Mouse (Mus musculus): Measurements from ENCODE around the gene Psme1. TPM values are rescaled to one million over a fixed set of nuclear protein-coding genes. Genes with fewer than 3 reads are reported as not detected.

Psme1 gene
- total and polyA plus RNA-seq, 3 experiments, result 101 to 264 (median 231) TPM

DNA sequence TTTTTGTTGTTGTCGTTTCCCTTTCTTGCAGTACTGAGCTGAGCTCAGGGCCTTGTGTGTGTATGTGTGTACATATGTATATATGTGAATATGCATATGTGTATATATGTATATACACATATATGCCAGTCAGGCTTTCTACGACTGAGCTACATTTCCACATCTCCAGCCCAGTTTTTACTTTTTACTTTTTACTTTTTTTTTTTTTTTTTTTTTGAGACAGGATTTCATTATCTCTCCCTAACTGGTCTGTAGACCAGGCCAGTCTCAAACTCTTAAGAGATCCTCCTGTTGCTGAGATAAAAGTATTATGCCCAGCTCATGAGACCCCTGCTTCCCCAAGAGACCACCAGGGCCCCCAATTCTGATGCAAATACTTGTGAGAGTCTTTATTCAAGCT lies 38.9 kb downstream of the Psme1 start:
- intact Hi-C loops (cut with DNase I), result no loop called here
- Histone ChIP-seq H3K27me3 (ENCODE audit: control insufficient read depth, insufficient read depth, low read length) (no peaks in the 10 kb centered on the region), H3K9ac (ENCODE audit: low read depth, low read length) (no peak overlapping the region), H3K4me3 (no peak overlapping the region), H3K36me3 (ENCODE audit: control insufficient read depth, insufficient read depth, low read length) (no peaks in the 10 kb centered on the region), H3K4me1 (ENCODE audit: control insufficient read depth, insufficient read depth, low read length) (no peaks in the 10 kb centered on the region), H3K79me2 (replicated peaks; ENCODE audit: control insufficient read depth, insufficient read depth, low read length) (no peaks in the 10 kb centered on the region), H3K27ac (no peak overlapping the region)
- DNase-seq, result no peak
- 77% methylated on average over 2 of the region's 2 CpGs for WGBS
- no peak for TF ChIP-seq CTCF (IDR thresholded peaks at IDR 0.05)
- TF ChIP-seq EP300 (IDR thresholded peaks at IDR 0.05; ENCODE audit: insufficient read depth, low read depth, low read length), result no peak
- no peak for TF ChIP-seq POLR2A (IDR thresholded peaks at IDR 0.05; ENCODE audit: insufficient read depth, low read depth, low read length)

GRCm38 (mm10) chr14:55617822-55618221 lies 39.9 kb downstream of the Psme1 start, which contains the start of gene Rec8:
Gene Rec8, plus strand, starts transcription at chr14:55618037.
- Histone ChIP-seq H3K79me2 (replicated peaks; ENCODE audit: control insufficient read depth, insufficient read depth, low read length) (no peaks in the 10 kb centered on the region), H3K27me3 (ENCODE audit: control insufficient read depth, insufficient read depth, low read length) (no peaks in the 10 kb centered on the region), H3K4me3 (no peak within 1 kb of the TSS), H3K36me3 (ENCODE audit: control insufficient read depth, insufficient read depth, low read length) (no peaks in the 10 kb centered on the region), H3K27ac (no peak within 1 kb of the TSS), H3K9ac (ENCODE audit: low read depth, low read length) (no peak within 1 kb of the TSS), H3K4me1 (ENCODE audit: control insufficient read depth, insufficient read depth, low read length) (no peaks in the 10 kb centered on the region)
- 22% methylated on average over 21 of the region's 21 CpGs for WGBS
- TF ChIP-seq POLR2A (IDR thresholded peaks at IDR 0.05; ENCODE audit: insufficient read depth, low read depth, low read length), result no peak
- TF ChIP-seq CTCF (IDR thresholded peaks at IDR 0.05), result peak; percentile 11; the same call in 1 of the 2 replicates
- TF ChIP-seq EP300 (IDR thresholded peaks at IDR 0.05; ENCODE audit: insufficient read depth, low read depth, low read length), result no peak
- no peak for DNase-seq
- intact Hi-C loops (cut with DNase I), result no loop called here

GRCm38 (mm10) chr14:55618486-55619195 lies 40.7 kb downstream of the Psme1 start:
- intact Hi-C loops (cut with DNase I), result no loop called here

DNA sequence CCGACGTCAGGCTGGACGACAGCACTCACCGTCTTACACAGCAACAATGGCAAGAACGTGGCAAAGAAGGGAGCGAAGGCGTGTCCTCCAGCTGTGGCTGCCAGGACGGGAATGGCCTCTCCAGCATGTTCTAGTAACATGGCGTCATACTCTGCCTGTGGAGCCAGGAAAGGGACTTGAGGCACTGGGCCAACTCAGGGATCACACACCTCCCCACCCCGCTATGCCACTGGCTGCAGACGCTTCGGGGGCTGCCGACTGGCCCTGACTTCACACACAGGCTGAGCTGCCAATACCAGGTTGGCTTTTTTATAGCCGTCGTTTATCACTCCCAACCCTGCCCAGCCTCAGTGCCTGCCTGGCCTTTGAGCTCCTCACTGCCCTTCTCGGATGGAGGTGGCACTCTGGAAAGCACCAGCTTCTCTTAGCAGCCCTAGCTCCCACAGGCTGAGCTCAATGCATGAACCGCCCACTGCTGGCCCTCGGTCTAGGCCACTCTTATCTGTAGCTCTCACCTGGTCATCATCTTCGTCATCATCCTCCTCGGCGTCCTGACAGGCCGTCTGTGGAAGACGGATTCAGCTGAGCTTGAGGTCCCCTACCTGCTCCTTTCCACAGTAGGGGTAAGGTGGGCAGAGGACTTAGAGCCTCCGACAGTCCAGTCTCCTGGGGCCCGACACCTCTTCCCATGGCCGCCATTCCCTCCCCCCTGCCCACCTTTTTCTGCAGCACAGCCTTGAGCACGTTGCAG lies 50.3 kb downstream of the Psme1 start:
- intact Hi-C loops (cut with DNase I), result loop anchor here (2.0 kb wide), 1 partner anchor 117 kb away; the partner anchor contains the start of genes Dhrs1 and Nop9
- no peaks in the 10 kb centered on the region for H3K79me2 ChIP-seq (replicated peaks; ENCODE audit: control insufficient read depth, insufficient read depth, low read length)
- no peak overlapping the region for H3K9ac ChIP-seq (ENCODE audit: low read depth, low read length)
- no peaks in the 10 kb centered on the region for H3K4me1 ChIP-seq (ENCODE audit: control insufficient read depth, insufficient read depth, low read length)
- no peaks in the 10 kb centered on the region for H3K36me3 ChIP-seq (ENCODE audit: control insufficient read depth, insufficient read depth, low read length)
- H3K27ac ChIP-seq, result no peak overlapping the region
- TF ChIP-seq CTCF (IDR thresholded peaks at IDR 0.05) (no peak), POLR2A (IDR thresholded peaks at IDR 0.05; ENCODE audit: insufficient read depth, low read depth, low read length) (no peak)
- peak in 1 of 2 experiments; percentile 32 for DNase-seq
- WGBS, result 80% methylated on average over 27 of the region's 27 CpGs
- no peak overlapping the region for H3K4me3 ChIP-seq
- no peaks in the 10 kb centered on the region for H3K27me3 ChIP-seq (ENCODE audit: control insufficient read depth, insufficient read depth, low read length)

More at GRCm38 (mm10) chr14:55618486-55619195, 40.7 kb downstream of the Psme1 start:
- TF ChIP-seq EP300 (IDR thresholded peaks at IDR 0.05; ENCODE audit: insufficient read depth, low read depth, low read length), result no peak
- no peak for TF ChIP-seq POLR2A (IDR thresholded peaks at IDR 0.05; ENCODE audit: insufficient read depth, low read depth, low read length)
- TF ChIP-seq CTCF (IDR thresholded peaks at IDR 0.05), result no peak
- DNase-seq, result no peak
- Histone ChIP-seq H3K79me2 (replicated peaks; ENCODE audit: control insufficient read depth, insufficient read depth, low read length) (no peaks in the 10 kb centered on the region), H3K27me3 (ENCODE audit: control insufficient read depth, insufficient read depth, low read length) (no peaks in the 10 kb centered on the region), H3K36me3 (ENCODE audit: control insufficient read depth, insufficient read depth, low read length) (no peaks in the 10 kb centered on the region), H3K4me3 (no peak overlapping the region), H3K27ac (no peak overlapping the region), H3K9ac (ENCODE audit: low read depth, low read length) (no peak overlapping the region), H3K4me1 (ENCODE audit: control insufficient read depth, insufficient read depth, low read length) (no peaks in the 10 kb centered on the region)
- 32% methylated on average over 22 of the region's 22 CpGs for WGBS

DNA sequence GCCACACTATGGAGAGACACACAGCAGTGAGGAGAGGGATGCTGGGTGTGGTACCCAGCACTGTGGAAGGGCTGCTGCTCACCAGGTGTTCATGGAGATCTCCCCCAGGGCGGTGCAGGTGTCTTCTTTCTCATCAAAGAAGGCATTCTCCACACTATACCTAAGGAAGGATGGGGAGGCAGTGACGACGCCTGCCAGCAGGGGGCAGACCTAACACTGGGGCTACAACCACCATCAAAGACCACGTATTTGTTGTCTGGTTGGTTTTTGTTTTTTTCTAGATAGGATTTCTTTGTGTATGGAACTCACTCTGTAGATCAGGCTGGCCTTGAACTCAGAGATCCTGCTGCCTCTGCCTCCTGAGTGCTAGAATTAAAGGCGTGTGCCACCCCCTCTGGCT lies 51.4 kb downstream of the Psme1 start:
- H3K27ac ChIP-seq, result no peak overlapping the region
- no peaks in the 10 kb centered on the region for H3K79me2 ChIP-seq (replicated peaks; ENCODE audit: control insufficient read depth, insufficient read depth, low read length)
- H3K4me3 ChIP-seq, result no peak overlapping the region
- intact Hi-C loops (cut with DNase I), result loop anchor here (2.0 kb wide), 1 partner anchor 115 kb away; the partner anchor contains the start of genes Dhrs1 and Nop9
- no peaks in the 10 kb centered on the region for H3K4me1 ChIP-seq (ENCODE audit: control insufficient read depth, insufficient read depth, low read length)
- WGBS, result 45% methylated on average over 5 of the region's 5 CpGs
- peak; percentile 40 to 77 for DNase-seq
- no peak overlapping the region for H3K9ac ChIP-seq (ENCODE audit: low read depth, low read length)
- H3K27me3 ChIP-seq (ENCODE audit: control insufficient read depth, insufficient read depth, low read length), result no peaks in the 10 kb centered on the region
- no peak; the same call in 1 of the 2 replicates for TF ChIP-seq EP300 (IDR thresholded peaks at IDR 0.05; ENCODE audit: insufficient read depth, low read depth, low read length)
- no peak for TF ChIP-seq POLR2A (IDR thresholded peaks at IDR 0.05; ENCODE audit: insufficient read depth, low read depth, low read length)
- peak; percentile 95 for TF ChIP-seq CTCF (IDR thresholded peaks at IDR 0.05)
- H3K36me3 ChIP-seq (ENCODE audit: control insufficient read depth, insufficient read depth, low read length), result no peaks in the 10 kb centered on the region

Other genes starting within 250 kb of the Psme1 start
Only the 30 nearest of the 31 such genes appear.
- gene Dhrs4, start 99.4 kb upstream of the Psme1 start, total RNA-seq (2021), result 100 to 1,000 TPM; 106 to 125 TPM
- gene Dhrs4, start 99.4 kb upstream of the Psme1 start, polyA plus RNA-seq (2012; rRNA removed), result 64.7 and 85.7 TPM in 2 replicates
- gene Carmil3, start 87.5 kb upstream of the Psme1 start, total RNA-seq (2021), result 1 to 10 TPM; 1.3 to 2.0 TPM
- gene Carmil3, start 87.5 kb upstream of the Psme1 start, polyA plus RNA-seq (2012; rRNA removed), result 3.4 and 4.8 TPM in 2 replicates
- not detected for gene Cpne6, start 67.7 kb upstream of the Psme1 start, total RNA-seq (2021)
- gene Cpne6, start 67.7 kb upstream of the Psme1 start, polyA plus RNA-seq (2012; rRNA removed), result 0.25 and 0.26 TPM in 2 replicates
- gene Nrl, start 53.1 kb upstream of the Psme1 start, total RNA-seq (2021), result not detected
- gene Nrl, start 53.1 kb upstream of the Psme1 start, polyA plus RNA-seq (2012; rRNA removed), result not detected in 2 replicates
- gene Pck2, start 37.9 kb upstream of the Psme1 start, total RNA-seq (2021), result 1 to 10 TPM; 9.0 to 9.4 TPM
- 13.3 and 15.3 TPM in 2 replicates for gene Pck2, start 37.9 kb upstream of the Psme1 start, polyA plus RNA-seq (2012; rRNA removed)
- gene Dcaf11, start 18.1 kb upstream of the Psme1 start, total RNA-seq (2021), result 100 to 1,000 TPM; 136 to 160 TPM
- 151 and 186 TPM in 2 replicates for gene Dcaf11, start 18.1 kb upstream of the Psme1 start, polyA plus RNA-seq (2012; rRNA removed)
- not detected for gene A730061H03Rik, start 17.7 kb upstream of the Psme1 start, total RNA-seq (2021)
- gene A730061H03Rik, start 17.7 kb upstream of the Psme1 start, polyA plus RNA-seq (2012; rRNA removed), result 0.74 and 1.2 TPM in 2 replicates
- gene Fitm1, start 2.5 kb upstream of the Psme1 start, total RNA-seq (2021), result 100 to 1,000 TPM; 165 to 187 TPM
- gene Fitm1, start 2.5 kb upstream of the Psme1 start, polyA plus RNA-seq (2012; rRNA removed), result 323 and 403 TPM in 2 replicates
- gene Emc9, start 7.2 kb downstream of the Psme1 start, total RNA-seq (2021), result 10 to 100 TPM; 58.4 to 61.1 TPM
- 52.9 and 54.2 TPM in 2 replicates for gene Emc9, start 7.2 kb downstream of the Psme1 start, polyA plus RNA-seq (2012; rRNA removed)
- 100 to 1,000 TPM; 119 to 120 TPM for gene Psme2, start 13.0 kb downstream of the Psme1 start, total RNA-seq (2021)
- gene Psme2, start 13.0 kb downstream of the Psme1 start, polyA plus RNA-seq (2012; rRNA removed), result 37.3 and 56.7 TPM in 2 replicates
- gene Rnf31, start 13.6 kb downstream of the Psme1 start, total RNA-seq (2021), result 10 to 100 TPM; 27.5 to 30.9 TPM
- 19.7 and 24.3 TPM in 2 replicates for gene Rnf31, start 13.6 kb downstream of the Psme1 start, polyA plus RNA-seq (2012; rRNA removed)
- gene Irf9, start 25.4 kb downstream of the Psme1 start, total RNA-seq (2021), result 1 to 10 TPM; 9.7 to 9.8 TPM
- gene Irf9, start 25.4 kb downstream of the Psme1 start, polyA plus RNA-seq (2012; rRNA removed), result 22.2 and 29.3 TPM in 2 replicates
- under 1 TPM in 1 of 2 experiments, not detected in 1; 0.32 TPM for gene Rec8, start 39.9 kb downstream of the Psme1 start, total RNA-seq (2021)
- gene Rec8, start 39.9 kb downstream of the Psme1 start, polyA plus RNA-seq (2012; rRNA removed), result 0.12 and 0.29 TPM in 2 replicates
- gene Ipo4, start 57.8 kb downstream of the Psme1 start, total RNA-seq (2021), result 10 to 100 TPM; 51.3 to 64.1 TPM
- gene Ipo4, start 57.8 kb downstream of the Psme1 start, polyA plus RNA-seq (2012; rRNA removed), result 68.2 and 68.9 TPM in 2 replicates
- 1 to 10 TPM; 2.5 to 3.8 TPM for gene Gm49378, start 59.8 kb downstream of the Psme1 start, total RNA-seq (2021)
- 3.5 and 5.0 TPM in 2 replicates for gene Gm49378, start 59.8 kb downstream of the Psme1 start, polyA plus RNA-seq (2012; rRNA removed)
- gene Tm9sf1, start 65.7 kb downstream of the Psme1 start, total RNA-seq (2021), result 10 to 100 TPM; 39.4 to 40.6 TPM
- gene Tm9sf1, start 65.7 kb downstream of the Psme1 start, polyA plus RNA-seq (2012; rRNA removed), result 50.6 and 63.0 TPM in 2 replicates
- gene Tssk4, start 72.1 kb downstream of the Psme1 start, total RNA-seq (2021), result under 1 TPM; 0.34 to 0.47 TPM
- 0.55 and 0.61 TPM in 2 replicates for gene Tssk4, start 72.1 kb downstream of the Psme1 start, polyA plus RNA-seq (2012; rRNA removed)
- 10 to 100 TPM; 45.3 to 49.1 TPM for gene Mdp1, start 82.4 kb downstream of the Psme1 start, total RNA-seq (2021)
- gene Mdp1, start 82.4 kb downstream of the Psme1 start, polyA plus RNA-seq (2012; rRNA removed), result 35.7 and 54.9 TPM in 2 replicates
- gene Gmpr2, start 93.8 kb downstream of the Psme1 start, total RNA-seq (2021), result 1 to 10 TPM; 8.1 to 9.0 TPM
- gene Gmpr2, start 93.8 kb downstream of the Psme1 start, polyA plus RNA-seq (2012; rRNA removed), result 11.8 and 18.2 TPM in 2 replicates
- 100 to 1,000 TPM; 242 to 262 TPM for gene Nedd8, start 94.0 kb downstream of the Psme1 start, total RNA-seq (2021)
- gene Nedd8, start 94.0 kb downstream of the Psme1 start, polyA plus RNA-seq (2012; rRNA removed), result 265 and 340 TPM in 2 replicates
- gene Tinf2, start 103.7 kb downstream of the Psme1 start, total RNA-seq (2021), result 10 to 100 TPM; 12.6 to 12.8 TPM
- 7.6 and 8.5 TPM in 2 replicates for gene Tinf2, start 103.7 kb downstream of the Psme1 start, polyA plus RNA-seq (2012; rRNA removed)
- under 1 TPM; 0.16 to 0.43 TPM for gene Tgm1, start 135.8 kb downstream of the Psme1 start, total RNA-seq (2021)
- 0.31 and 0.41 TPM in 2 replicates for gene Tgm1, start 135.8 kb downstream of the Psme1 start, polyA plus RNA-seq (2012; rRNA removed)
- 10 to 100 TPM; 12.5 to 13.0 TPM for gene Rabggta, start 144.1 kb downstream of the Psme1 start, total RNA-seq (2021)
- gene Rabggta, start 144.1 kb downstream of the Psme1 start, polyA plus RNA-seq (2012; rRNA removed), result 26.3 and 32.2 TPM in 2 replicates
- gene Dhrs1, start 167.6 kb downstream of the Psme1 start, total RNA-seq (2021), result 10 to 100 TPM; 35.4 to 40.2 TPM
- 82.9 and 85.8 TPM in 2 replicates for gene Dhrs1, start 167.6 kb downstream of the Psme1 start, polyA plus RNA-seq (2012; rRNA removed)
- gene Nop9, start 167.6 kb downstream of the Psme1 start, total RNA-seq (2021), result 10 to 100 TPM; 10.1 to 11.4 TPM
- gene Nop9, start 167.6 kb downstream of the Psme1 start, polyA plus RNA-seq (2012; rRNA removed), result 8.3 and 13.1 TPM in 2 replicates
- gene Cideb, start 180.3 kb downstream of the Psme1 start, total RNA-seq (2021), result under 1 TPM; 0.81 to 0.98 TPM
- gene Cideb, start 180.3 kb downstream of the Psme1 start, polyA plus RNA-seq (2012; rRNA removed), result 6.7 and 8.1 TPM in 2 replicates
- under 1 TPM in 1 of 2 experiments, not detected in 1; 0.20 TPM for gene Ltb4r2, start 183.3 kb downstream of the Psme1 start, total RNA-seq (2021)
- gene Ltb4r2, start 183.3 kb downstream of the Psme1 start, polyA plus RNA-seq (2012; rRNA removed), result 0.06 and 0.20 TPM in 2 replicates
- gene Ltb4r1, start 187.8 kb downstream of the Psme1 start, total RNA-seq (2021), result under 1 TPM; 0.34 to 0.36 TPM
- 0.76 TPM in 2 replicates for gene Ltb4r1, start 187.8 kb downstream of the Psme1 start, polyA plus RNA-seq (2012; rRNA removed)
- 10 to 100 TPM; 16.1 to 20.3 TPM for gene Adcy4, start 206.0 kb downstream of the Psme1 start, total RNA-seq (2021)
- gene Adcy4, start 206.0 kb downstream of the Psme1 start, polyA plus RNA-seq (2012; rRNA removed), result 36.5 and 40.0 TPM in 2 replicates
- 1 to 10 TPM; 2.2 to 2.4 TPM for gene Ripk3, start 210.7 kb downstream of the Psme1 start, total RNA-seq (2021)
- 3.5 and 4.1 TPM in 2 replicates for gene Ripk3, start 210.7 kb downstream of the Psme1 start, polyA plus RNA-seq (2012; rRNA removed)